Mouse (Mus musculus) CH12.LX (cell line): ENCODE data around the gene Trabd2b. TPM values are rescaled to one million over a fixed set of nuclear protein-coding genes. Genes with fewer than 3 reads are reported as not detected.

Experiments
- DNase-seq: peaks from one replicate; pipeline ENCODE4 v3.0.0-alpha.2; 2013; ENCODE audit errors: extremely low read depth
- H3K27ac ChIP-seq: 2 replicates; pipeline ENCODE4 v1.5.1; 2012; ENCODE audit warnings: low read depth, mild to moderate bottlenecking, control low read depth, moderate library complexity; ENCODE audit not compliant: insufficient read depth
- H3K27me3 ChIP-seq: replicated peaks from 2 replicates; pipeline ENCODE3; 2012; ENCODE audit warnings: inconsistent platforms
- H3K36me3 ChIP-seq, 2 experiments: replicated peaks in 1 of 2; 2 replicates each; pipeline versions ENCODE3 to v1.6.1; 2012; ENCODE audit warnings: inconsistent platforms in 1 of 2, low read length in 1 of 2, mild to moderate bottlenecking in 1 of 2, mixed read lengths in 1 of 2, moderate library complexity in 1 of 2; ENCODE audit not compliant: control insufficient read depth in 1 of 2, insufficient read depth in 1 of 2
- H3K4me1 ChIP-seq, 2 experiments: 2 replicates each; pipeline ENCODE4 v1.6.1; 2012; ENCODE audit warnings: inconsistent platforms in 1 of 2, moderate library complexity in 1 of 2; ENCODE audit not compliant: insufficient read depth in 2 of 2, control insufficient read depth in 1 of 2
- H3K4me2 ChIP-seq: 2 replicates; pipeline ENCODE4 v1.6.1; 2012; ENCODE audit warnings: low read depth, mild to moderate bottlenecking, control low read depth; ENCODE audit not compliant: poor library complexity, insufficient read depth, severe bottlenecking
- H3K4me3 ChIP-seq, 3 experiments: fragments of 150-350 bp in 1 of 3; sonication (generic) in 1 of 3; replicated peaks in 1 of 3; 2 replicates each; pipeline versions ENCODE3 to v1.5.1; 2011 to 2012; ENCODE audit warnings: low read depth in 2 of 3, low read length in 2 of 3, mild to moderate bottlenecking in 2 of 3, moderate library complexity in 2 of 3, control low read depth in 1 of 3, improper control_type of control experiment in 1 of 3, inconsistent platforms in 1 of 3, mixed read lengths in 1 of 3; ENCODE audit not compliant: poor library complexity in 1 of 3
- H3K79me2 ChIP-seq: replicated peaks from 2 replicates; pipeline ENCODE4 v1.6.1; 2012; ENCODE audit warnings: mild to moderate bottlenecking, moderate library complexity; ENCODE audit not compliant: control insufficient read depth, poor library complexity, insufficient read depth, severe bottlenecking; ENCODE audit errors: extremely low read depth
- H3K9ac ChIP-seq: 2 replicates; pipeline ENCODE4 v1.6.1; 2012; ENCODE audit warnings: low read depth, mild to moderate bottlenecking, control low read depth, moderate library complexity; ENCODE audit not compliant: insufficient read depth
- H3K9me3 ChIP-seq: replicated peaks from 2 replicates; pipeline ENCODE3; 2012; ENCODE audit warnings: low read length, inconsistent platforms, mixed read lengths
- BHLHE40 ChIP-seq: IDR thresholded peaks from 2 replicates; pipeline ENCODE4 v1.6.1; 2011; ENCODE audit warnings: mild to moderate bottlenecking, low read depth, low read length, improper control_type of control experiment
- CHD2 ChIP-seq: IDR thresholded peaks from 2 replicates; pipeline ENCODE4 v1.6.1; 2011; ENCODE audit warnings: low read length, improper control_type of control experiment
- CTCF ChIP-seq, 2 experiments: IDR thresholded peaks in 1 of 2; conservative IDR thresholded peaks in 1 of 2; 2 replicates each; pipeline ENCODE4 v1.5.1; 2011 to 2012; ENCODE audit warnings: low read depth in 2 of 2, low read length in 2 of 2, improper control_type of control experiment in 1 of 2, inconsistent platforms in 1 of 2, mild to moderate bottlenecking in 1 of 2, moderate library complexity in 1 of 2
- E2F4 ChIP-seq: IDR thresholded peaks from 2 replicates; pipeline ENCODE4 v1.6.1; 2011; ENCODE audit warnings: low read depth, low read length, improper control_type of control experiment; ENCODE audit not compliant: insufficient replicate concordance
- ELF1 ChIP-seq: IDR thresholded peaks from 2 replicates; pipeline ENCODE4 v1.6.1; 2014; ENCODE audit warnings: low read depth, mild to moderate bottlenecking, inconsistent platforms, low read length, improper control_type of control experiment
- EP300 ChIP-seq: IDR thresholded peaks from 2 replicates; pipeline ENCODE4 v1.6.1; 2011; ENCODE audit warnings: low read length, improper control_type of control experiment
- ETS1 ChIP-seq: conservative IDR thresholded peaks from 2 replicates; pipeline ENCODE4 v1.6.1; 2012; ENCODE audit warnings: low read depth, mild to moderate bottlenecking, inconsistent platforms, low read length, improper control_type of control experiment, moderate library complexity
- GABPA ChIP-seq: IDR thresholded peaks from 2 replicates; pipeline ENCODE4 v1.6.1; 2012; ENCODE audit warnings: low read depth, low read length, improper control_type of control experiment, inconsistent platforms; ENCODE audit not compliant: insufficient replicate concordance
- NELFE ChIP-seq: IDR thresholded peaks from 2 replicates; pipeline ENCODE4 v1.6.1; 2011; ENCODE audit warnings: low read depth, low read length, improper control_type of control experiment
- NRF1 ChIP-seq: IDR thresholded peaks from 2 replicates; pipeline ENCODE4 v1.6.1; 2014; ENCODE audit warnings: low read depth, mild to moderate bottlenecking, inconsistent platforms, low read length, improper control_type of control experiment, moderate library complexity
- POLR2A ChIP-seq: IDR thresholded peaks from 2 replicates; pipeline ENCODE4 v1.6.1; 2011; ENCODE audit warnings: low read depth, mild to moderate bottlenecking, improper control_type of control experiment, low read length
- POLR2AphosphoS2 ChIP-seq: IDR thresholded peaks from 2 replicates; pipeline ENCODE4 v1.6.1; 2011; ENCODE audit warnings: low read depth, low read length, improper control_type of control experiment
- RAD21 ChIP-seq: IDR thresholded peaks from 2 replicates; pipeline ENCODE4 v1.6.1; 2011; ENCODE audit warnings: low read depth, mild to moderate bottlenecking, low read length, improper control_type of control experiment, moderate library complexity
- RCOR1 ChIP-seq: conservative IDR thresholded peaks from 2 replicates; pipeline ENCODE4 v1.6.1; 2012; ENCODE audit warnings: low read depth, mild to moderate bottlenecking, inconsistent platforms, low read length, improper control_type of control experiment
- SIN3A ChIP-seq: IDR thresholded peaks from 2 replicates; pipeline ENCODE4 v1.6.1; 2012; ENCODE audit warnings: low read length, improper control_type of control experiment, inconsistent platforms
- SMC3 ChIP-seq: IDR thresholded peaks from 2 replicates; pipeline ENCODE4 v1.6.1; 2011; ENCODE audit warnings: low read depth, low read length, improper control_type of control experiment
- UBTF ChIP-seq: IDR thresholded peaks from 2 replicates; pipeline ENCODE4 v1.6.1; 2012; ENCODE audit warnings: low read depth, mild to moderate bottlenecking, inconsistent platforms, low read length, improper control_type of control experiment, moderate library complexity
- USF1 ChIP-seq: IDR thresholded peaks from 2 replicates; pipeline ENCODE4 v1.6.1; 2014; ENCODE audit warnings: low read depth, mild to moderate bottlenecking, inconsistent platforms, low read length, improper control_type of control experiment
- USF2 ChIP-seq: conservative IDR thresholded peaks from 2 replicates; pipeline ENCODE4 v1.6.1; 2011; ENCODE audit warnings: low read depth, low read length, improper control_type of control experiment
- ZC3H11A ChIP-seq: IDR thresholded peaks from 2 replicates; pipeline ENCODE4 v1.6.1; 2012; ENCODE audit warnings: low read depth, mild to moderate bottlenecking, inconsistent platforms, low read length, improper control_type of control experiment
- ZMIZ1 ChIP-seq: IDR thresholded peaks from 2 replicates; pipeline ENCODE4 v1.6.1; 2012; ENCODE audit warnings: low read depth, mild to moderate bottlenecking, inconsistent platforms, low read length, improper control_type of control experiment
- dilution Hi-C: fragments of 300-500 bp; cut with MboI; formaldehyde crosslinking; loops from 2 replicates; pipeline ENCODE4 v1.14.3; 2020; ENCODE audit warnings: low sequenced_read_pairs; ENCODE audit not compliant: extremely low pct_unique_long_range_greater_than_20kb, extremely low pct_ligation_motif_present
- in situ Hi-C: fragments of 300-500 bp; cut with MboI; formaldehyde crosslinking; loops from 3 replicates; pipeline ENCODE4 v1.14.3; 2019; ENCODE audit warnings: low sequenced_read_pairs, low pct_ligation_motif_present, low pct_unique_long_range_greater_than_20kb, mixed read lengths
- polyA plus RNA-seq: library from polyadenylated mRNA; unstranded; fragments of >175 nt; gene quantifications from 2 replicates; pipeline ENCODE4 v1.2.1, GENCODE M21; 2012; ENCODE audit warnings: low read depth; ENCODE audit not compliant: insufficient read length
- total RNA-seq, 2 experiments: library from RNA; depleted of rRNA; stranded (reverse); fragments of 300-350 nt in 1 of 2; fragments of >200 nt in 1 of 2; gene quantifications; 2 replicates each; pipeline ENCODE4 v1.2.3; 2012 to 2014

The Trabd2b gene
- total and polyA plus RNA-seq, 3 experiments: not detected

- TF ChIP-seq CHD2 (no peak), USF2 (no peak)
- H3K4me2 ChIP-seq: no peak overlapping the region
- H3K27ac ChIP-seq: no peak overlapping the region
- dilution Hi-C loops: no loop called here
- no peak overlapping the region for H3K9ac ChIP-seq
- no peaks in the 10 kb centered on the region for H3K79me2 ChIP-seq
- DNase-seq: no peak
- H3K4me1 ChIP-seq: no peaks in the 10 kb centered on the region
- H3K4me3 ChIP-seq: no peak overlapping the region
- H3K27me3 ChIP-seq: peaks cover 68% of the 10 kb centered on the region
- H3K9me3 ChIP-seq: peaks cover 10% of the 10 kb centered on the region
- in situ Hi-C loops: no loop called here
- H3K36me3 ChIP-seq: no peaks in the 10 kb centered on the region
Observed at GRCm38 (mm10) chr4:114487701-114488100, 81.2 kb downstream of the Trabd2b start.

GRCm38 (mm10) chr4:114492157-114492556 is 85.6 kb downstream of the Trabd2b start:
- Histone ChIP-seq H3K27ac (no peak overlapping the region), H3K36me3 (no peaks in the 10 kb centered on the region), H3K4me1 (no peaks in the 10 kb centered on the region), H3K4me2 (no peak overlapping the region), H3K9ac (no peak overlapping the region), H3K9me3 (peaks cover 10% of the 10 kb centered on the region), H3K27me3 (peaks cover 76% of the 10 kb centered on the region), H3K4me3 (no peak overlapping the region), H3K79me2 (no peaks in the 10 kb centered on the region)
- DNase-seq: no peak
- in situ Hi-C loops: no loop called here
- TF ChIP-seq USF2 (no peak), ZC3H11A (no peak), CTCF (conservative IDR thresholded peaks at IDR 0.05 in 1 of 2, IDR thresholded peaks at IDR 0.05 in 1 of 2; ENCODE audit: low read depth in 2 of 2, low read length in 2 of 2) (no peak), RCOR1 (no peak), GABPA (no peak), ETS1 (no peak), EP300 (no peak), ELF1 (no peak), SMC3 (no peak), E2F4 (no peak), SIN3A (no peak), UBTF (no peak), NRF1 (no peak), NELFE (no peak)
- dilution Hi-C loops: no loop called here

- dilution Hi-C loops: no loop called here
- in situ Hi-C loops: no loop called here
- no peaks in the 10 kb centered on the region for H3K4me1 ChIP-seq
Observed at GRCm38 (mm10) chr4:114494035-114494434, 87.5 kb downstream of the Trabd2b start.

More at GRCm38 (mm10) chr4:114494035-114494434, 87.5 kb downstream of the Trabd2b start:
- no peaks in the 10 kb centered on the region for H3K36me3 ChIP-seq
- peaks cover 61% of the 10 kb centered on the region for H3K27me3 ChIP-seq
- TF ChIP-seq UBTF: no peak
- no peak for TF ChIP-seq ETS1
- TF ChIP-seq POLR2A: no peak
- TF ChIP-seq NELFE: no peak
- TF ChIP-seq BHLHE40: no peak
- no peak for TF ChIP-seq POLR2AphosphoS2
- no peak for TF ChIP-seq USF1
- no peak for TF ChIP-seq ZMIZ1
- TF ChIP-seq RAD21: no peak
- TF ChIP-seq ZC3H11A: no peak
- H3K9me3 ChIP-seq: peaks cover 4% of the 10 kb centered on the region
- H3K79me2 ChIP-seq: no peaks in the 10 kb centered on the region
- no peak overlapping the region for H3K9ac ChIP-seq
- H3K4me3 ChIP-seq: no peak overlapping the region
- H3K27ac ChIP-seq: no peak overlapping the region
- no peak overlapping the region for H3K4me2 ChIP-seq
- DNase-seq: no peak
